Mouse (Mus musculus): ENCODE data around the gene Zfp654. TPM values are rescaled to one million over a fixed set of nuclear protein-coding genes. Genes with fewer than 3 reads are reported as not detected.

Gene Zfp654
- polyA plus RNA-seq, 1 experiment from 2014 or later, result 2.6 TPM

- Histone ChIP-seq H3K4me2 (ENCODE audit: low read depth, low read length) (no peak overlapping the region), H3K9ac (ENCODE audit: low read depth, low read length) (no peak overlapping the region), H3K27me3 (ENCODE audit: control insufficient read depth, insufficient read depth, low read depth, low read length) (no peaks in the 10 kb centered on the region), H3K4me3 (ENCODE audit: low read depth, low read length) (no peak overlapping the region), H3K27ac (ENCODE audit: low read length) (no peak overlapping the region), H3K4me1 (ENCODE audit: control insufficient read depth, low read depth, low read length) (no peaks in the 10 kb centered on the region), H3K36me3 (ENCODE audit: control insufficient read depth, insufficient read depth) (peaks cover 3% of the 10 kb centered on the region), H3K9me3 (replicated peaks; ENCODE audit: control insufficient read depth, low read length) (no peaks in the 10 kb centered on the region)
- no peak for ATAC-seq (ENCODE audit: low read depth)
Observed at GRCm38 (mm10) chr16:64801638-64802037, 49.8 kb downstream of the Zfp654 start.

DNA sequence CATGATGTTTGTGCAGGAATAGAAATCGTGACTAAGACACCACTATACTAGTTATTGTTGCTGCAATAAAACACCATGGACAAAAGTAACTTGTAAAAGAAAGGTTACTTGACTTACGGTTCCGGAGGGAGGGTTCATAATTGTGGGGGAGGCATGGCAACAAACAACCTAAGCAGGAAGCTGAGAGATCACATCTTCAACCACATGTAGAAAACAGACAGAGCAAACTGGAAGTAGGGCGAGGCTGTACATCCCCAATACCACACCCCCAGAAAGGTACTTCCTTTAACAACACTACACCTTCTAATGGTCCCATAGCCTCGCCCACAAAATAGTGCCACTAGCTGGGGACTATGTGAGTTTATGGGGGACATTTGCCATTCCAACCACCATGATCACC lies 51.1 kb downstream of the Zfp654 start:
- WGBS (ENCODE audit: insufficient replicate concordance), result 72% methylated on average over 5 of the region's 5 CpGs
- no peak overlapping the region for H3K27ac ChIP-seq (ENCODE audit: low read length)
- no peak for ATAC-seq (ENCODE audit: low read depth)
- H3K4me1 ChIP-seq (ENCODE audit: control insufficient read depth, low read depth, low read length), result no peaks in the 10 kb centered on the region
- H3K4me2 ChIP-seq (ENCODE audit: low read depth, low read length), result no peak overlapping the region
- H3K36me3 ChIP-seq (ENCODE audit: control insufficient read depth, insufficient read depth), result peaks cover 3% of the 10 kb centered on the region
- no peak overlapping the region for H3K9ac ChIP-seq (ENCODE audit: low read depth, low read length)
- no peak overlapping the region for H3K4me3 ChIP-seq (ENCODE audit: low read depth, low read length)
- no peaks in the 10 kb centered on the region for H3K27me3 ChIP-seq (ENCODE audit: control insufficient read depth, insufficient read depth, low read depth, low read length)
- no peaks in the 10 kb centered on the region for H3K9me3 ChIP-seq (replicated peaks; ENCODE audit: control insufficient read depth, low read length)

DNA sequence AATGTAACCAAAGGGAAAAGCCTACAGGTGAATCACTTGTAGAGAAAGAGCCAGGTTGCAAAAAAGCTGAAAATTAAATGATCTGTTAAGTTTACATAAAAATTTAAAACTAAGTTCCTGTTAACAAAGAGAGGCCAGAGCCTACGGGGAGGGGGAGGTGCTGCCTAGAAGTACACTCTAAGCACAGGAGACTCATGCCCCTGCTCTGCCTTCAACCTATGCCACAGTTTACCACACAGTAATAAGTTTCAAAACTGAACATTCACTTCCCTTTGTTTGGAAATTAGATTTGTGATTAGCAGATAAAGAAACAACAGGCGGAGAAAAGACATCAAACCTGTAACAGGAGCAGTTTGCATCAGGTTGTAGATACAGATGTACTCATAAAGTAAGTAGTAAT lies 56.6 kb downstream of the Zfp654 start:
- no peaks in the 10 kb centered on the region; the same call in 1 of the 2 replicates for H3K36me3 ChIP-seq (ENCODE audit: control insufficient read depth, insufficient read depth)
- H3K27me3 ChIP-seq (ENCODE audit: control insufficient read depth, insufficient read depth, low read depth, low read length), result no peaks in the 10 kb centered on the region
- H3K4me2 ChIP-seq (ENCODE audit: low read depth, low read length), result no peak overlapping the region
- H3K27ac ChIP-seq (ENCODE audit: low read length), result no peak overlapping the region
- no peak overlapping the region for H3K4me3 ChIP-seq (ENCODE audit: low read depth, low read length)
- no peaks in the 10 kb centered on the region for H3K4me1 ChIP-seq (ENCODE audit: control insufficient read depth, low read depth, low read length)
- no peaks in the 10 kb centered on the region for H3K9me3 ChIP-seq (replicated peaks; ENCODE audit: control insufficient read depth, low read length)
- H3K9ac ChIP-seq (ENCODE audit: low read depth, low read length), result no peak overlapping the region
- 54% methylated on average over 2 of the region's 2 CpGs for WGBS (ENCODE audit: insufficient replicate concordance)
- no peak for ATAC-seq (ENCODE audit: low read depth)

DNA sequence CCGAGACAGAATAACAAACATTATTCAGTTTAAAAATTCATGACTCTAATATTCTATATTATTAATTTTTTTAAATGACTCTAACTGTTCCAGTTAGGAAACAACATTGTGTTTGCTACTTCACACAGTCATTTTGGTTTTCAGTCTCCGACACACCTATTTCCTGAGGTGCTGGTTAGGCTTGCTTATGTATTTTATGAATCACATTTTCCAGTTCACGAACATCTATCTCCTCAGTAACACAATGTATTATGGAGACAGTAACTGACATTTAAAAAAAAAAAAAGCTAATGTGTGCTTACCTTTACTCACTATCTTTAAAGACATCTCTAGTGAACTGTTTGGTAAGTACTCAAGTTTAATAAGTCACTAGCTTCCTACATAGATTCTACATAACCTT lies 61.7 kb downstream of the Zfp654 start:
- Histone ChIP-seq H3K27ac (ENCODE audit: low read length) (no peak overlapping the region), H3K27me3 (ENCODE audit: control insufficient read depth, insufficient read depth, low read depth, low read length) (no peaks in the 10 kb centered on the region), H3K9ac (ENCODE audit: low read depth, low read length) (no peak overlapping the region), H3K4me3 (ENCODE audit: low read depth, low read length) (no peak overlapping the region), H3K9me3 (replicated peaks; ENCODE audit: control insufficient read depth, low read length) (no peaks in the 10 kb centered on the region), H3K36me3 (ENCODE audit: control insufficient read depth, insufficient read depth) (peaks cover 11% of the 10 kb centered on the region), H3K4me2 (ENCODE audit: low read depth, low read length) (no peak overlapping the region), H3K4me1 (ENCODE audit: control insufficient read depth, low read depth, low read length) (no peaks in the 10 kb centered on the region)
- 80% methylated on average over 3 of the region's 3 CpGs for WGBS (ENCODE audit: insufficient replicate concordance)
- no peak for ATAC-seq (ENCODE audit: low read depth)

DNA sequence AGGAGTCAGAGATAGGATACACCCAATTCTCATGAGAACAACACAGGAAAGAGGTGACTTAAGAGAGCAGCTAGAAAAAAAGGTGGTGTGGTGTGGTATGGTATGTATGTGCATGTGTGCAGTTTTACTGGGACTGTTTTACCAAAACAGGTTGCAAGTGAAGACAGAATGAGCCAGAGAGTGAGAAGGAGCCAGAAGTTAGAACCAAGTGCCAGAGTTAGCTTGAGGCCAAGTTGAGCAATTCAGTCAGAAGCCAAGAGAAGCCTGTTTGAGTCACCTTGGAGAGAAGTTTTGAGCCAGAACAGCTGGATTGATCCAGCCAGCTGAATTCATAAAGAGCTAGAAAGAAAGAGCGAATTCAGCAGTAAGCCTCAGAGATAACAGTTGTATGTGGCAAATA lies 75.9 kb downstream of the Zfp654 start:
- Histone ChIP-seq H3K36me3 (ENCODE audit: control insufficient read depth, insufficient read depth) (no peaks in the 10 kb centered on the region), H3K4me1 (ENCODE audit: control insufficient read depth, low read depth, low read length) (peaks cover 4% of the 10 kb centered on the region; the same call in 1 of the 2 replicates), H3K27me3 (ENCODE audit: control insufficient read depth, insufficient read depth, low read depth, low read length) (no peaks in the 10 kb centered on the region), H3K4me2 (ENCODE audit: low read depth, low read length) (no peak overlapping the region), H3K9ac (ENCODE audit: low read depth, low read length) (no peak overlapping the region), H3K27ac (ENCODE audit: low read length) (no peak overlapping the region), H3K9me3 (replicated peaks; ENCODE audit: control insufficient read depth, low read length) (no peaks in the 10 kb centered on the region), H3K4me3 (ENCODE audit: low read depth, low read length) (no peak overlapping the region)
- no peak for ATAC-seq (ENCODE audit: low read depth)
- 66% methylated on average over 1 of the region's 1 CpGs for WGBS (ENCODE audit: insufficient replicate concordance)

DNA sequence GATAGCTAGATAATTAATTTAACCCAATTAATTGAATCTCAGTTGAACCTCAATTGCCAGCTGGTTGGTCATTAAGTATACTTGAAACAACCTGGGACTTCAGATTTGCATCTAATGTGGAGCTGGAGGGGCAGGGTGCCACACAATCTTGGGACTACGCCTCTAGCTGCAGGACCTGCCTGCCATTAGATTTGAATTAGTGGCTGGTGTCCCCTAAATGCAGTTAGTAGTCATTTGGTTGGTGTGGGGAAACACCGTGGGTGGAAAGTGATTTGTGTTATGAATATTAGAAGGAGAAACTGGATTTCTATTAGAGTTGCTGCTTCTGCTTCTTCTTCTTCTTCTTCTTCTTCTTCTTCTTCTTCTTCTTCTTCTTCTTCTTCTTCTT lies 80.0 kb downstream of the Zfp654 start:
- 87% methylated on average over 2 of the region's 2 CpGs for WGBS (ENCODE audit: insufficient replicate concordance)
- Histone ChIP-seq H3K36me3 (ENCODE audit: control insufficient read depth, insufficient read depth) (no peaks in the 10 kb centered on the region), H3K4me3 (ENCODE audit: low read depth, low read length) (peak overlapping the region; percentile 89), H3K9ac (ENCODE audit: low read depth, low read length) (peak overlapping the region; percentile 85), H3K4me2 (ENCODE audit: low read depth, low read length) (peak overlapping the region; percentile 75), H3K27me3 (ENCODE audit: control insufficient read depth, insufficient read depth, low read depth, low read length) (no peaks in the 10 kb centered on the region), H3K9me3 (replicated peaks; ENCODE audit: control insufficient read depth, low read length) (no peaks in the 10 kb centered on the region), H3K4me1 (ENCODE audit: control insufficient read depth, low read depth, low read length) (peaks cover 6% of the 10 kb centered on the region; the same call in 1 of the 2 replicates), H3K27ac (ENCODE audit: low read length) (no peak overlapping the region)
- no peak for ATAC-seq (ENCODE audit: low read depth)

DNA sequence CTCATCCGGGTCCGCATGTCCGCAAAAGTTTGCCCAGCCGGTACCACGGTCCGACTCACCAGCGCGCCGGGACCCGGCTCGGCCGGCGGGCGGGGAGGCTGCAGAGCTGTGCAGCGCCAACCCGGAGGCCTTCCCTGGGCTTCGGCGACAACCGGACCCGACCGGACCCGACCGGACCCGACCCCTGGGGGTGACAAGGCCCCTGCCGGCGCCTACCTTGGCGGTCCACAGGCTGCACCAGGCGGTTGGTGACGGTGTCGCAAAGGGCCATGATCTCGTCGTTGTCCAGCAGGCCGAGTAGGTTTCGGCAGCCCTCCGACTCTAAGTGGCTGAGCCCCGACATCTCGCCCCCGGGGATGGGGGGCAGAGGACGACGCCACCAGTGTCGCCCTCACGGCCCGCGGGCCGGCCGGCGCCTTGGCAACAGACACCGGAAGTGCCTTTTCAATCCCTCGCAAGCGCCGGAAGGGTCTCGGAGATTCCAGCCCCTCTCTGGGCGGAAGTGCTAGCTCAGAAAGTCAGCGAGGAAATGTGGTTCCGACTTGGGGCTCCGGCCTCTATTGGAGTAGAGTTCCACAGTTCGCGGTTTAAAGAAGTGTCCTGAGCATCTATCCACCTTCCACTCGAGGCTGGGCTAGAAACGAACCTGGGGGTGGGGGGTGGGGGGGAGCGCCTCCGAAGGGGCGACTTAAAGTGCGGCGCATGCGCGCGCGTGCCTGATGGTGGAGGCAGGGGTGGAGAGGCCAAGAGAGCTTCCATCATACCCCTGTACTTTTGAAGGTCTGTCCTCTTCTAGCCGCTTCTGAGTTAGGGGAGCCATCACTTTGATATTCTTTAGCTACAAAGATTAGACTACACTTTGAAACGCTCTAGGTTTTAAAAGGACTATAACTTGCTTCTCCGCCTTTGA lies 80.7 kb downstream of the Zfp654 start, which contains the start of gene 4930453N24Rik:
TSS of gene 4930453N24Rik (minus strand) at position 641 of the 910 bp plus-strand sequence.
- H3K4me2 ChIP-seq (ENCODE audit: low read depth, low read length), result peak within 1 kb of the TSS; percentile 75
- peak; percentile 91 for ATAC-seq (ENCODE audit: low read depth)
- peak within 1 kb of the TSS; percentile 50 for H3K27ac ChIP-seq (ENCODE audit: low read length)

GRCm38 (mm10) chr16:64766696-64767300 lies 84.7 kb downstream of the Zfp654 start:
- H3K9ac ChIP-seq (ENCODE audit: low read depth, low read length), result no peak overlapping the region
- peaks cover 3% of the 10 kb centered on the region; the same call in 1 of the 2 replicates for H3K9me3 ChIP-seq (replicated peaks; ENCODE audit: control insufficient read depth, low read length)
- H3K27ac ChIP-seq (ENCODE audit: low read length), result no peak overlapping the region
- 78% methylated on average over 8 of the region's 8 CpGs for WGBS (ENCODE audit: insufficient replicate concordance)
- H3K4me1 ChIP-seq (ENCODE audit: control insufficient read depth, low read depth, low read length), result peaks cover 6% of the 10 kb centered on the region; the same call in 1 of the 2 replicates
- no peak for ATAC-seq (ENCODE audit: low read depth)
- no peak overlapping the region for H3K4me2 ChIP-seq (ENCODE audit: low read depth, low read length)
- H3K27me3 ChIP-seq (ENCODE audit: control insufficient read depth, insufficient read depth, low read depth, low read length), result no peaks in the 10 kb centered on the region
- H3K36me3 ChIP-seq (ENCODE audit: control insufficient read depth, insufficient read depth), result peaks cover 12% of the 10 kb centered on the region
- no peak overlapping the region for H3K4me3 ChIP-seq (ENCODE audit: low read depth, low read length)

More for the DNA sequence above, 80.7 kb downstream of the Zfp654 start, which contains the start of gene 4930453N24Rik:
- Histone ChIP-seq H3K4me3 (ENCODE audit: low read depth, low read length) (peak within 1 kb of the TSS; percentile 89), H3K36me3 (ENCODE audit: control insufficient read depth, insufficient read depth) (no peaks in the 10 kb centered on the region), H3K27me3 (ENCODE audit: control insufficient read depth, insufficient read depth, low read depth, low read length) (no peaks in the 10 kb centered on the region), H3K4me1 (ENCODE audit: control insufficient read depth, low read depth, low read length) (peaks cover 6% of the 10 kb centered on the region; the same call in 1 of the 2 replicates), H3K9ac (ENCODE audit: low read depth, low read length) (peak within 1 kb of the TSS; percentile 85), H3K9me3 (replicated peaks; ENCODE audit: control insufficient read depth, low read length) (no peaks in the 10 kb centered on the region)
- 2% methylated on average over 72 of the region's 72 CpGs for WGBS (ENCODE audit: insufficient replicate concordance)

GRCm38 (mm10) chr16:64759245-64759626 lies 92.2 kb downstream of the Zfp654 start:
- whole genome bisulfite sequencing (ENCODE audit: insufficient replicate concordance), result 23% methylated on average over 1 of the region's 1 CpGs
- Histone ChIP-seq H3K36me3 (ENCODE audit: control insufficient read depth, insufficient read depth) (peaks cover 9% of the 10 kb centered on the region), H3K9me3 (replicated peaks; ENCODE audit: control insufficient read depth, low read length) (peaks cover 3% of the 10 kb centered on the region; the same call in 1 of the 2 replicates), H3K4me1 (ENCODE audit: control insufficient read depth, low read depth, low read length) (no peaks in the 10 kb centered on the region; the same call in 1 of the 2 replicates), H3K4me2 (ENCODE audit: low read depth, low read length) (no peak overlapping the region), H3K27me3 (ENCODE audit: control insufficient read depth, insufficient read depth, low read depth, low read length) (no peaks in the 10 kb centered on the region), H3K27ac (ENCODE audit: low read length) (no peak overlapping the region), H3K4me3 (ENCODE audit: low read depth, low read length) (no peak overlapping the region), H3K9ac (ENCODE audit: low read depth, low read length) (no peak overlapping the region)
- no peak for ATAC-seq (ENCODE audit: low read depth)

All from liver, embryonic 16.5 days (tissue).